Mouse (Mus musculus): ENCODE measurements around the gene Dchs1.
"Not testable (repeated sequence)": the region's sequence is repeated elsewhere in the genome, so short reads cannot be mapped to it uniquely, and the experiment has no call there.

The Dchs1 gene

DNA sequence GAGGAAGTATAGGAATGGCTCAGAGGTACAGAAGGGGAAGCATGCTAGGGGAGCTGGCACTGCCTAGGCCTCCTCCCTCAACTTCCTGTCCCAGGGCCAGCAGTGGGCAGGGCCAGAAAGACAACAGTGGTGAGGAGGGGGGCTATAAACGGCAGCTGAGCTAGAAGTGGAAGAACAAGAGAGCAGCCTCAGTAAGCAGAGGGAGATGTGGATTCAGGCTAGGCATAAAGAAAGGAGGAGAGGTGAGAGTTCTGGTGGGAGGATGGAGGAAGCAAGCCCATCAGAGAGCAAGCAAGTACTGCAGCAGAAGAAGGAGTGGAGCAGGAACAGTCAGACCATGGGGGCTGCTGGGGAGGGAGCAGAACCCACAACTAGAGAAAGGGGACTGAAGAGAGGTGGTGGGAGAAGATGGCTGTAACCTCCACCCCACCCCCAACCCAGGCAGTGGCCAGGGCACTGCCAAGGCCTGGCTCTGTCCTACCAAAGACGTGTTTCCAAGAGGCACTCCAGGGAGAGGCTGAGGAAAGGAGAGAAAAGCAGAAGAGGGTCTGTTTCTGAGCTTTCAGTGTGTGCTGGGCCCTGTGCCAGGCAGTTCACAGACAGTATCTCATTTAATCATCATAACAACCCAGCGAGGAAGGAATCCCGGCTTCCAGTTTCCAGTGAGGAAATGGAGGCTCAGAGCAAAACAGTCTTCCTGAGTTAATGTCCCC is 8.7 kb downstream of the Dchs1 start:
- peak; percentile 69 for DNase-seq

DNA sequence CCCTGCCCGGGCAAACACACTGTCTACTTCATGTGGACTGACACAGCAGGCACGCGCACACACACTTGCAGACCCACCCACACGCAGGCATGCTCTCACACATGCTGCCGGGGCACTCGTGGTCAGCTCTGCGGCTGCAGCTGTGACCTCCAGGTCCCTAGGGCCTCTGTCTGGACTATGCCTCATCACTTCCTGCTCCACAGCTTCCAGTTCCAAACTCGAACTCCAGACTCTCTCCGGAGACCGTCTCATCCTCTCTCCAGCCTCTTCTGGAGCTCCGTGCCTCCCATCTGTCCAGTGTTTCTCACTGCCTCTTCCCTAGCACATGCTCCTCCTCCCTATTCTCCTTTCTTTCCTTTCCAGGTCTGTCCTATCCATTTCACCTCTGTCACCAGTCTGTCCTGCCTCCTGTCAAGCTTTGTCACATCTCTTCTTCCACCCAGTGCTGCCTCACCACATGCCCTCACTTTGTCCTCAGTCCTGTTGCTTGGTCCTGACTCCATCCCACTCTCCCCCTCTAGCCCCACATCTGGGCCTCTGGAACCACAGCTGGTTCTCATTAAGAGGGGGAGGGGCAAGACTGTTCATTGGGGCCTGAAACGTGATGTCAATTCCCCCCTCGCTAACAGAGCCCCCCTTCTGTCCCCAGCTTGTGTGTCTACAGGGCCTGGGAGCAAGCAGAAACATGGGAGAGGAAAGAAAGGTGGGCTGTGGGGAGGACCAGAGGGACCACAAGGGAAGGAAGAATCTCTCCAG is 9.5 kb downstream of the Dchs1 start:
- DNase-seq: peak; percentile 32

- no peak for DNase-seq
Measured at GRCm38 (mm10) chr7:105777316-105777715, 10.1 kb downstream of the Dchs1 start.

- DNase-seq: no peak
Measured at GRCm38 (mm10) chr7:105776026-105776425, 11.4 kb downstream of the Dchs1 start.

- no peak for DNase-seq
Measured at GRCm38 (mm10) chr7:105774661-105775060, 12.8 kb downstream of the Dchs1 start.

DNA sequence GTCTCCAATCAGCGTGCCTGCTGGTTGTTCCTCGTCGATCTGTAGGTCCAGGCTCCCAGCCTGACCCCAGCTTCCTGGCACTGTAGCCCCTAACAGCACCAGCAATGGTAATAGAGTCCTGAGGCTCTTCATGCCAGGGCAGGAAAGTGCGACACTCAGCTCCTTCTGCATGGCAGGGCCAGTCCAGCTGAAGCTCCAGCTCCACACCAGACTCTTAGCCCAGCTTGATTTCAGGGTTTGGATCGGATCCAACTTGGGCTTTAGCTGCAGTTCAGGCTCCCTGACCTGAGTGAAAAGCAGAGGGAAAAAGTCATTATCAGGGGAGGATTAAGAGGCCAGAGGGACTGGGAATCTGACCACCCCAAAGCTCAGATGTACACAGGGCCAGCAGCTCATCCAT is 14.4 kb downstream of the Dchs1 start:
- no peak for DNase-seq

GRCm38 (mm10) chr7:105772331-105772730 is 15.1 kb downstream of the Dchs1 start:
- no peak for DNase-seq

GRCm38 (mm10) chr7:105769959-105770358 is 17.5 kb downstream of the Dchs1 start:
- no peak for DNase-seq

- no peak for DNase-seq
Measured at GRCm38 (mm10) chr7:105767729-105768165, 19.7 kb downstream of the Dchs1 start.

GRCm38 (mm10) chr7:105764331-105764730 is 23.1 kb downstream of the Dchs1 start:
- no peak for DNase-seq

DNA sequence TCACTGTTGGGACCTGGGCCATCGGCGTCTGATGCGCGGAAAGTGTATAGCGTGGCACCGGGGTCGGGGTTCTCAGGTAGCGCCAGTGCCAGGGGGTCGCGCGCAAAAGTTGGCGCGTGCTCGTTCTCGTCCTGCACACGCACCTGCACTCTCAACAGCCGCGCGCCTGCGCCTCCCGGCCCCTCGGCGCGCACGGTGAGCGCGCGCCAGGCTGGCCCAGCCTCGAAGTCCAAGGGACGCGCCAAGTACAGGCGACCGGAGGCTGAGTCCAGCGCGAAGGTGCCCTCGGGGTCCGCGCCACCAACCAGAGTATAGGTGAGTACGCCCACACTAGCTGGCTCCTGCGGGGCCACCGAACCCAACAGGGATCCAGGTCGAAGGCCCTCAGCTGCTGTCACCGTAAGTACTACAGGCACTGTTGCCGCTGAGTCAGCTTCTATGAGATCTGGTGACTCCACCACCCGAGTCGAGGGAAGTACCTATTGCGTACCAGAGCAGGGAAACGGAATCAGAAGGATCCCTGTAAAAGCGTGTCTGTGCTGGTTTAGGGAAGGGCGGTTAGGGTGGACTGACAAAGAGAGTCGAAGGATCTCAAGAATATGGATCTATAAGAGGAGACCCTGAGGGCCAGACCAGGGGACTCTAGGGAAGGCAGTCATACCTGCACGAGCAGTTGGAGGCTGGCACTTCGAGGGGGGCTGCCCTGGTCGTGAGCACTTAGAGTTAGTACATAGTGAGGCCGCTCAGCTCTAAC is 24.8 kb downstream of the Dchs1 start:
- DNase-seq: no peak

DNA sequence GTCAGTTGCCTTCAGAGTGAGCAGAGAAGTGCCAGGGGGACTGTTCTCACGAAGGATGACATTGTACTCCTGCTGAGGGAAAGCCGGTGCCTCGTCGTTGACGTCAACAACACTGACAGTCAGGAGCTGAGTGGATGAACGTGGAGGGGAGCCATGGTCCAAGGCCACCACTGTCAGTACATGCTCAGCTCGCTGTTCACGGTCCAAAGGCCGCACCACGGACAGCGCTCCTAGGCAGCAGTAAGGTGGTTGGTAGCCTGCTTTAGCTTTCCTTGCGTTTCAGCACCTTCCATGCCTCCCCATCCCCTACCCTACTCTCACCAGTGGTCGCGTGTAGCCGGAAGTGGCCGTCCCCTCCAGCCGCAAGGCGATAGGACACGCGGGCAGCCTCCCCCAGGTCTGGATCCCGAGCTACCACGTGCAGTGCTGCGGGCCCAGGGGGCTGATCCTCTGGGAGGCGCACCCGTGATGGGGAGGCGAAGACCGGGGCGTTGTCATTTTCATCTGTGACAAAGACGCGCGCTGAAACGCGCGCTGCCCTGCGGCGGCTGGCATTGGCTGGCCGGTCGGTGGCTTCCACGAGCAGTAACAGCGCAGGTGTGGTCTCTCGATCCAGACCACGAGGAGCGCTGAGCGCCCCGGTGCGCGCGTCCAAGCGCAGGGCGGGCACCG is 25.5 kb downstream of the Dchs1 start:
- no peak for DNase-seq

DNA sequence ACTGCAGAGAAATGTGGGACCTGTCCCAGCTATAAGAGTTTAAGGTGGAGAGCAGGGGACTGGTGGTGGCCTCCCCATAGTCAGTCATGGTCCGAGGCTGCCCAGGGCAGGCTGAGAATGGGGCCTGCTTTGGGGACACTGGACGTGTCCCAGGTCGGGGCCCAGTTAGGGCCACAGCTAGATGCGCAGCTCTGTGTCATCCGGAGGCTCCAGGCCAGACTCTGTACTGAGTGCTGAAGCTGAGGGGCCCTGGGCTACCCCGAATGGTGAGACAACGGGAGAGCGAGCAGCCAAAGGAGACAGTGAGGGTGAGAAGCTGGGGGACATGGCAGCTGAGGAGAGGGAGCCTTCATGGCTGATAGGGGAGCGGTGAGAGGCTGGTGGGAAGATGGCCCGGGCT is 34.2 kb downstream of the Dchs1 start:
- DNase-seq: no peak

GRCm38 (mm10) chr7:105752716-105753115 is 34.7 kb downstream of the Dchs1 start:
- DNase-seq: no peak

GRCm38 (mm10) chr7:105751491-105752433 is 35.7 kb downstream of the Dchs1 start, which contains the start of gene Tpp1:
Gene Tpp1 (minus strand): TSS chr7:105752235.
- DNase-seq: peak; percentile 87

GRCm38 (mm10) chr7:105747776-105748175 is 39.7 kb downstream of the Dchs1 start:
- no peak for DNase-seq

GRCm38 (mm10) chr7:105743926-105744590 is 43.4 kb downstream of the Dchs1 start, which contains the start of gene Taf10:
Gene Taf10 (minus strand): TSS chr7:105744361.
- peak; percentile 92 for DNase-seq

- DNase-seq: not testable (repeated sequence)
Measured at GRCm38 (mm10) chr7:105743246-105743925, 44.1 kb downstream of the Dchs1 start.

GRCm38 (mm10) chr7:105742539-105743215 is 44.8 kb downstream of the Dchs1 start:
- not testable (repeated sequence) for DNase-seq

GRCm38 (mm10) chr7:105741978-105742377 is 45.5 kb downstream of the Dchs1 start:
- DNase-seq: no peak
